Mouse (Mus musculus): ENCODE results near the gene Wwox. TPM values are rescaled to one million over a fixed set of nuclear protein-coding genes. Genes with fewer than 3 reads are reported as not detected.

The Wwox gene
- polyA plus RNA-seq, 1 experiment from 2014 or later = 10.3 TPM

DNA sequence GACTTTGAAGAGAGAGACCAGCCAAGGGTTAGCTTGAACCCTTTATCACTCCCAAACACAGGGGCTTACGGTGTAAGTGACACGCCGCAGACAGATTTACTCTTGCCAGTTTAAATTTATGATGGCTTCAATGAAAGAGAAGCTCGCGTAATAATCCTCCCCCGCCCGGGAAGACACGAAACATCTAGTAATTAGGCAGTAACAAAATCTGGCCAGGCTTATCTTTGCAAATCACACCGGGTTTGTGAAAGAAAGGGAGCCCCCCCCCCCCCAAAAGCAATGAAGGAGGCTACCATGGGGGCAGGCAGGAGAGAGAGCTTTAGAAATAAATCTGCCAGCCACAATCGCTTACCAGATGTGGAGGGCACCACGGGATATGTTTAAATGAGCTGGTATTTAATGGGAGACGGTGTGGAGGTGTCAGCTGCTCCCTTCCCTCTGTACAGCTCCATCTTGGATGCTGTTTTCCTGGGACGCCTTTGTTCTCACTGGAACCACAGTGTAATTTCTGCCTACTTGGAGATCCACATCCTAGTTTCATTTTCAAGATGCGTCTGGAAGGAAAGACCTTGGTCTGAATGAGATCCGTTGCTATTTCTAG is 268.2 kb downstream of the Wwox start:
- Histone ChIP-seq H3K9ac (ENCODE audit: low read depth, low read length) (no peak overlapping the region), H3K9me3 (replicated peaks; ENCODE audit: control insufficient read depth, low read length) (no peaks in the 10 kb centered on the region), H3K4me3 (ENCODE audit: low read depth, low read length) (no peak overlapping the region), H3K27ac (ENCODE audit: low read depth, low read length) (no peak overlapping the region), H3K4me1 (ENCODE audit: control insufficient read depth, insufficient read depth, low read length) (no peaks in the 10 kb centered on the region), H3K4me2 (no peak overlapping the region), H3K36me3 (ENCODE audit: control insufficient read depth, insufficient read depth, low read length) (no peaks in the 10 kb centered on the region), H3K27me3 (ENCODE audit: control insufficient read depth, insufficient read depth, low read length) (no peaks in the 10 kb centered on the region)
- ATAC-seq (replicated peaks; ENCODE audit: insufficient number of reproducible peaks, low FRiP score, low TSS enrichment) = no peak
- 63% methylated on average over 15 of the region's 15 CpGs for WGBS (ENCODE audit: insufficient replicate concordance)

DNA sequence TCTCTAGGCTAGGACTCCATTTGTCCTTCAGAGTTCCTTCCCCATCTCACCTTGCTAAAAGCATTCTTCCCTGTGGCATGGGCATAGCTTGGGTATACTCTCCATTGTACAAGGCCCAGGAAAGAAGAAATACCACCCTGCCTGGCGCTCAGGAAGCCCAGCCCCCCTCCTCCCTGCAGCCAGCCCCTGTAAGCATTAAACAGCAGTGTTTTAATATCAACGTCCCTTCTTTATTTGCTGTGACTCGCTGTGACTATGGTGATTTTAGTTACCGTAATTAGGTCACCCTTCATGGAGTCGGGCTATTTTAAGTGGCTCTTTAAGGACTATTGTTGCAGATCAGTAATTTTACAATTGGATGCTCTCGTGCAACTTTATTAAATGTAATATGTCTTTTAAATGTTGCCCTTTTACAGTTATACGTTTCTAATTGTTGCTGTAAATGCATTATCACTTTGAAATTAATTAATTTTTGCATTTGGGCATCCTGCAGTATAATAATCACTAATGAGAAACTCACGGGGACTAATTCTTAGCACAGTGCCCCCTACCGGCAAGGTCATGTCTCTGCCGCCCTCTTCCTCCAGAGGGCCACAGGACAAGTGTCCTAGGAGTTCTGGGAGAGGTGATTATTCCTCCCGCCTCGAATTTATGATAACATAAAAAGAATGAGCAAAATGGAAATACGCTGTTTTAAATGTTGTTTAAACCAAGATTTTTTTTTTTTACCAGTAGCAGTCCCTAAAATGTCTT is 276.0 kb downstream of the Wwox start:
- WGBS (ENCODE audit: insufficient replicate concordance) = 61% methylated on average over 13 of the region's 13 CpGs
- no peaks in the 10 kb centered on the region for H3K27me3 ChIP-seq (ENCODE audit: control insufficient read depth, insufficient read depth, low read length)
- no peaks in the 10 kb centered on the region for H3K4me1 ChIP-seq (ENCODE audit: control insufficient read depth, insufficient read depth, low read length)
- H3K4me3 ChIP-seq (ENCODE audit: low read depth, low read length) = no peak overlapping the region
- H3K36me3 ChIP-seq (ENCODE audit: control insufficient read depth, insufficient read depth, low read length) = no peaks in the 10 kb centered on the region
- H3K9ac ChIP-seq (ENCODE audit: low read depth, low read length) = no peak overlapping the region
- H3K4me2 ChIP-seq = no peak overlapping the region
- no peak for ATAC-seq (replicated peaks; ENCODE audit: insufficient number of reproducible peaks, low FRiP score, low TSS enrichment)
- no peak overlapping the region for H3K27ac ChIP-seq (ENCODE audit: low read depth, low read length)
- H3K9me3 ChIP-seq (replicated peaks; ENCODE audit: control insufficient read depth, low read length) = no peaks in the 10 kb centered on the region

DNA sequence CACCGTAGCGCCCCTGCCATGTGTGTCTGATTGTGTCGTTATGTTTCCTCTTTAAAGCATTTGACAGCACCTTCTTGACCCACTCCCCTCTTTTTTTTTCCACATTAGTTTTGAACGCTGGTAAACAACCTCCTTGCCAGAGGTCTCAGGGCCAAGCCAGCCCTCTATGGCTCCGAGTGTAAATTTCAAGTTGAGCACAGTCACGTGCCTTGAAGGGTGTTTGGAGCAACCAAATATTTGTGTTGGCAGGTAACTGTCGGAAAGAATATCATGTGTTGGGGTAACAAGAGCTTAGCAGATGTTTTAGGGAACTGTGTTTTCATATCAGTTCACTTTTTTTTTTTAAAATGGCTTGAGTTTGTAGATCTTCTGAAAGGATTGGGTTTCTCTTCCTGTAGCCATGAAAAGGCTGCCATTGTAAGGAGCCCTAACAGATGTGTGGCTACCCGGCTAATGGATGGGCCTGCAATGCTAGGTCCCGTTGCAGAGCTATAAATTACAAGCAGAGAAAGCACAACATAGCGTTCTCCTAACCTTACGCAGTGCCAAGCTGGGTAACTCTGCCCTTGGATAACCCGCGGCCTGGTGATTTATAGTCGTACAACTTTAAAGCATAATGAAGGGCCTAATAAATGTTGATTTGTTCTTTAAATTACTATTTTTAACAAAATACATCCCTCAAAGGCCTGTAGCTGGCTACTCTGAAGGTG is 277.2 kb downstream of the Wwox start:
- no peak overlapping the region for H3K4me3 ChIP-seq (ENCODE audit: low read depth, low read length)
- no peaks in the 10 kb centered on the region for H3K4me1 ChIP-seq (ENCODE audit: control insufficient read depth, insufficient read depth, low read length)
- H3K27ac ChIP-seq (ENCODE audit: low read depth, low read length) = no peak overlapping the region
- H3K36me3 ChIP-seq (ENCODE audit: control insufficient read depth, insufficient read depth, low read length) = no peaks in the 10 kb centered on the region
- WGBS (ENCODE audit: insufficient replicate concordance) = 72% methylated on average over 14 of the region's 14 CpGs
- no peak for ATAC-seq (replicated peaks; ENCODE audit: insufficient number of reproducible peaks, low FRiP score, low TSS enrichment)
- no peak overlapping the region for H3K4me2 ChIP-seq
- no peaks in the 10 kb centered on the region for H3K9me3 ChIP-seq (replicated peaks; ENCODE audit: control insufficient read depth, low read length)
- H3K9ac ChIP-seq (ENCODE audit: low read depth, low read length) = no peak overlapping the region
- H3K27me3 ChIP-seq (ENCODE audit: control insufficient read depth, insufficient read depth, low read length) = no peaks in the 10 kb centered on the region

DNA sequence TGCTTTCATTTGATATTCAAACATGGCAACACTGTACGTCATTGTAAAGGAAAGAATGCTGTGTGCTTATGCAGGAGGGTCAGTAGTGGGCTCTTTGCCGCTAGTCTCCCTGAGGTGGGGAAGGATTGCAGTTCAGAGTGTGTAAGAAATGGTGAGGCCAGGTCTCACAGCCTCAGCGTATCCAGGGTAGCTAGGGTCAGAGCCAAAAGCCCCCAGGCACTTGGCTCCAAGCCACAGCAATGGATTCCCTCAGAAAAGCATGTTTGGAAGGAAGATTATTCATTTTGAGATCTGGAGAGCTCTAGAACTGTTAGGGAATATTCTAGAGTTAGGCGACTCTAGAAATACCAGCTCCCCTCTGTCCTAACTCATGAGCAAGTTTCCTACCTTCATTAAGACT is 279.4 kb downstream of the Wwox start:
- Histone ChIP-seq H3K27me3 (ENCODE audit: control insufficient read depth, insufficient read depth, low read length) (no peaks in the 10 kb centered on the region), H3K4me2 (no peak overlapping the region), H3K9me3 (replicated peaks; ENCODE audit: control insufficient read depth, low read length) (no peaks in the 10 kb centered on the region), H3K4me3 (ENCODE audit: low read depth, low read length) (no peak overlapping the region), H3K4me1 (ENCODE audit: control insufficient read depth, insufficient read depth, low read length) (no peaks in the 10 kb centered on the region), H3K27ac (ENCODE audit: low read depth, low read length) (no peak overlapping the region), H3K36me3 (ENCODE audit: control insufficient read depth, insufficient read depth, low read length) (no peaks in the 10 kb centered on the region), H3K9ac (ENCODE audit: low read depth, low read length) (no peak overlapping the region)
- 80% methylated on average over 4 of the region's 4 CpGs for WGBS (ENCODE audit: insufficient replicate concordance)
- ATAC-seq (replicated peaks; ENCODE audit: insufficient number of reproducible peaks, low FRiP score, low TSS enrichment) = no peak

- no peak overlapping the region for H3K4me3 ChIP-seq (ENCODE audit: low read depth, low read length)
- ATAC-seq (replicated peaks; ENCODE audit: insufficient number of reproducible peaks, low FRiP score, low TSS enrichment) = no peak
- 63% methylated on average over 5 of the region's 5 CpGs for WGBS (ENCODE audit: insufficient replicate concordance)
Measured at GRCm38 (mm10) chr8:114722611-114723010, 283.2 kb downstream of the Wwox start.

GRCm38 (mm10) chr8:114731260-114732140 is 292.0 kb downstream of the Wwox start:
- Histone ChIP-seq H3K9me3 (replicated peaks; ENCODE audit: control insufficient read depth, low read length) (no peaks in the 10 kb centered on the region), H3K4me3 (ENCODE audit: low read depth, low read length) (no peak overlapping the region), H3K9ac (ENCODE audit: low read depth, low read length) (no peak overlapping the region), H3K36me3 (ENCODE audit: control insufficient read depth, insufficient read depth, low read length) (no peaks in the 10 kb centered on the region), H3K4me2 (no peak overlapping the region), H3K4me1 (ENCODE audit: control insufficient read depth, insufficient read depth, low read length) (no peaks in the 10 kb centered on the region), H3K27ac (ENCODE audit: low read depth, low read length) (no peak overlapping the region), H3K27me3 (ENCODE audit: control insufficient read depth, insufficient read depth, low read length) (0 out of 2 replicates have a peak, but pooled peaks cover 4% of the 10 kb centered on the region)
- no peak for ATAC-seq (replicated peaks; ENCODE audit: insufficient number of reproducible peaks, low FRiP score, low TSS enrichment)
- 67% methylated on average over 17 of the region's 17 CpGs for WGBS (ENCODE audit: insufficient replicate concordance)

More at GRCm38 (mm10) chr8:114722611-114723010, 283.2 kb downstream of the Wwox start:
- Histone ChIP-seq H3K36me3 (ENCODE audit: control insufficient read depth, insufficient read depth, low read length) (no peaks in the 10 kb centered on the region), H3K9ac (ENCODE audit: low read depth, low read length) (no peak overlapping the region), H3K27me3 (ENCODE audit: control insufficient read depth, insufficient read depth, low read length) (no peaks in the 10 kb centered on the region), H3K4me1 (ENCODE audit: control insufficient read depth, insufficient read depth, low read length) (no peaks in the 10 kb centered on the region), H3K4me2 (no peak overlapping the region), H3K27ac (ENCODE audit: low read depth, low read length) (no peak overlapping the region), H3K9me3 (replicated peaks; ENCODE audit: control insufficient read depth, low read length) (no peaks in the 10 kb centered on the region)

DNA sequence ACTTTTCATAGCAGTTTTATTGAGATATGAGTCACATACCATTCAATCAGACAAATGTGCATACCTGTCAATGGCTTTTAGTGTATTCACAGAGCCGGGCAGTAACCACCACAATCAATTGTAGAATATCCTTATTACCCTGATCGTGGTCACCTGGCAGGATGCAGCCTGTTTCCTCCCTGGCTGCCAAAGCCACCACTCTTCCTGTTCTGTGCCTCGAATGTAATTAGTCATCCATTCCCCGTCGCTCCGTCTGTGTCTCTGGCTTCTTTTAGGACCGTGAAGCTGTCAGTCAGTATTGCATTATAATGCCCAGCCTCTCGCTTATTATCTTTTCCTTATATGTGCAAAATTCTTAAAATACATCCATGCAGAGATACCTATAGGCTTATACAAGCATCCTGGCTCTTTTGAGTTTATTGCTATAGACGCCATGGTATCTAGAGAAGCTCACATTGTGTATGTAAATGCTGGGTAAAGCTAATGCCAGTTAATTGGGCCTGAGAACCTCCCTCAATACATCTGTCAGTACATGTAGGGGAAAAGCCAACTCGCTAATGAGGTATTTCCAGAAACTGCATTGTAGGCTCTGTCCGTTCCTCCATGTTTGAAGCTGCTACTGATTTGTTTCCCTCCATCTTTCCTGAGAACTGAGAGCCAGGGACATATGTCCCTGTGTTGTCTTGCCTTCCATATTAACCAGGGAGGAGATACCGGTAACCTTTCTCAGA is 303.9 kb downstream of the Wwox start:
- H3K27ac ChIP-seq (ENCODE audit: low read depth, low read length) = no peak overlapping the region
- H3K9ac ChIP-seq (ENCODE audit: low read depth, low read length) = no peak overlapping the region
- H3K4me1 ChIP-seq (ENCODE audit: control insufficient read depth, insufficient read depth, low read length) = no peaks in the 10 kb centered on the region
- no peak overlapping the region for H3K4me2 ChIP-seq
- no peaks in the 10 kb centered on the region for H3K27me3 ChIP-seq (ENCODE audit: control insufficient read depth, insufficient read depth, low read length)
- ATAC-seq (replicated peaks; ENCODE audit: insufficient number of reproducible peaks, low FRiP score, low TSS enrichment) = no peak
- 61% methylated on average over 12 of the region's 12 CpGs for WGBS (ENCODE audit: insufficient replicate concordance)
- no peak overlapping the region for H3K4me3 ChIP-seq (ENCODE audit: low read depth, low read length)
- H3K9me3 ChIP-seq (replicated peaks; ENCODE audit: control insufficient read depth, low read length) = 0 out of 2 replicates have a peak, but pooled peaks cover 4% of the 10 kb centered on the region
- H3K36me3 ChIP-seq (ENCODE audit: control insufficient read depth, insufficient read depth, low read length) = no peaks in the 10 kb centered on the region

- Histone ChIP-seq H3K4me1 (ENCODE audit: control insufficient read depth, insufficient read depth, low read length) (no peaks in the 10 kb centered on the region), H3K27me3 (ENCODE audit: control insufficient read depth, insufficient read depth, low read length) (no peaks in the 10 kb centered on the region), H3K36me3 (ENCODE audit: control insufficient read depth, insufficient read depth, low read length) (no peaks in the 10 kb centered on the region), H3K4me2 (no peak overlapping the region), H3K4me3 (ENCODE audit: low read depth, low read length) (no peak overlapping the region), H3K9ac (ENCODE audit: low read depth, low read length) (no peak overlapping the region), H3K9me3 (replicated peaks; ENCODE audit: control insufficient read depth, low read length) (no peaks in the 10 kb centered on the region), H3K27ac (ENCODE audit: low read depth, low read length) (no peak overlapping the region)
- ATAC-seq (replicated peaks; ENCODE audit: insufficient number of reproducible peaks, low FRiP score, low TSS enrichment) = no peak
- WGBS (ENCODE audit: insufficient replicate concordance) = 42% methylated on average over 2 of the region's 2 CpGs
Measured at GRCm38 (mm10) chr8:114746373-114746772, 306.9 kb downstream of the Wwox start.
